Mouse (Mus musculus) kidney, postnatal 14 days (tissue): ENCODE measurements around the gene Cyth1.

ENCODE experiments used
- DNase-seq: peaks from one replicate; pipeline ENCODE4 v3.0.0; 2022; ENCODE audit warnings: mixed read lengths

The Cyth1 gene

GRCm38 (mm10) chr11:118102838-118103237, 145.6 kb downstream of the Cyth1 start:
- DNase-seq: peak; percentile 90

DNA sequence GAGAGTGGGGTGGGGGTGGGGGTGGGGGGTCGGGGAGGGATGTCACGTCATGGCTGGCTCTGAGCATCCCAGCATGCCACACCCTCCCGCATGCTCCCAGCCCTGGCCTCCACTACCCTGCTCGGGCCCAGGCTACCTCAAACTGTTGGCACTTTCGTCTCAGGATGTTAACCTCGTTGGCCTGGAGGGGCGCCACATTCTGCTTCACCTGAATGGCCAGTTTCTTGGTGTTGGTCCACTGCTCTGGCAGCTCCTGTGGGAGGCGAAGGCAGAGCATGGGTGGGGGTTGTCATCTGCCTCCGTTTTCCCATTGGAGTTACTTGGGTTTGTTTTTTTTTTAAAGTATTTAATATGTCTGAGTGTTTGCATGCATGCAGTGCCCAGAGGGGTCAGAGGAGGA, 147.3 kb downstream of the Cyth1 start:
- DNase-seq: no peak

- no peak for DNase-seq
Measured at GRCm38 (mm10) chr11:118096736-118097135, 151.7 kb downstream of the Cyth1 start.

DNA sequence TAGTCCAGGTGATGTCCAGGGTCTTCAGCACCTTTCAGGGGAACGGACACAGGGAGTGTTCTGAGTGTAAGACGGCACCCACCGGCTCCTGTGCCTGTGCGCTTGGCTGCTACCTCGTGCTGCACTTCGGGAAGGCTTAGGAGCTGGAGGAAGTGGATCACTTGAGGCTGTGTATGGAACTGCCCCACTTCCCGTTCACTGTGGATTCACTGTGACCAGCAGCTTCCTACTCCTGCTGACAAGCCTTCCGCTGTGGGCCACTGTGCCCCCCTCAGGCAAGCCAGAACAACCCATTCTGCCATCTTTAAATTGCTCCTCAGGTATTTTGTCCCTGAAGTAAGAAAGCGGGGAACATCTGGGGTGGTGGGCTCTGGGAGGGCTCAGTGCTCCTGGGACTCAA, 153.4 kb downstream of the Cyth1 start:
- no peak for DNase-seq

DNA sequence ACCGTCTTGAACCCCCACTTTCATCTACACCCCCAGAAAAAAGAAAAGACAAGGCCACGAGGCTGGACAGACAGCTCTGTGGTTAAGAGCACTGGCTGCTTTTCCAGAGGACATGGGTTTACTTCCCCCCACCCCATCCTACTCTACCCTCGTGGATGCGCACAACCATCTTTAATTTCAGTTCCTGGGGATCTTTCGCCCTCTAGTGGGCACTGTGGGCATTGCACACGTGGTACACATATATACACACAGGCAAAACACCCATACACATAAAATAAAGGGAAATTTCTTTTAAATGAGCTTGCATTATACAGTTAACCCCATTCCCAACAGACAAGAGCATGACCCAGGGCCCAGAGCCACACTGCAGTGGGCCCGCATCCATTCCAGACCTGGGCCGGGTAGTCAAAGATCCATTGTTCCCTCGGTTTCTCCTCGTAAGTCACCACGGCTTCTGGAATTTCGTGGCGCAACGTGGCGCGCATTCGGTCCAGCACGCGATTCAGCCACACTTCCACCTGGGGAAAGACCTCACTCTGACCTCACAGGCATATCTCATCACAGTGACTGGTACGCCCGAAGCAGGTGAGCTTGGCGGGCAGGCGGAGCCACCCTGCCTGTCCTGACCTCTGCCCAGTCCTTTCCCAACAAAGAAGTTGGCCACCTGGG, 157.3 kb downstream of the Cyth1 start:
- DNase-seq: no peak

DNA sequence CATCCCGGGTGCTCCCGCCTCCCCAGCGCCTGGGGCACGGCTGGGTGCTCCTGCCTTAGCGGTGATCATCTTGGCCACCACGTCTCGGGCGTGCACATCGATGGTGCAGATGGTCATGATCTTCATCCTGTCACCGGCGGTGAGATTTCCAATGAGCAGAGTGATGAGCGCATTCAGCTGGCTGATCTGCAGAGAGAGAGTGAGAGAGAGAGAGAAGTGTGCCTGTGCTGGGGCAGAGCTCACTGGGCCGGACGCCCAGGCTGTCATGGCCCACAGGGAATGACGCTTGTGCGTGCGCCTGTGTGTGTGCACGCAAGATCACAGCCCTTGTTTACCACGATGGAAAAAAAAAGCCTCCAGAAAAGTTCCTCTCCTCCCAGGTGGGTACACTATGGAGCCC, 159.5 kb downstream of the Cyth1 start:
- DNase-seq: no peak

GRCm38 (mm10) chr11:118085961-118086360, 162.4 kb downstream of the Cyth1 start:
- no peak for DNase-seq

- DNase-seq: peak; percentile 53
Measured at GRCm38 (mm10) chr11:118085176-118085575, 163.2 kb downstream of the Cyth1 start.

DNA sequence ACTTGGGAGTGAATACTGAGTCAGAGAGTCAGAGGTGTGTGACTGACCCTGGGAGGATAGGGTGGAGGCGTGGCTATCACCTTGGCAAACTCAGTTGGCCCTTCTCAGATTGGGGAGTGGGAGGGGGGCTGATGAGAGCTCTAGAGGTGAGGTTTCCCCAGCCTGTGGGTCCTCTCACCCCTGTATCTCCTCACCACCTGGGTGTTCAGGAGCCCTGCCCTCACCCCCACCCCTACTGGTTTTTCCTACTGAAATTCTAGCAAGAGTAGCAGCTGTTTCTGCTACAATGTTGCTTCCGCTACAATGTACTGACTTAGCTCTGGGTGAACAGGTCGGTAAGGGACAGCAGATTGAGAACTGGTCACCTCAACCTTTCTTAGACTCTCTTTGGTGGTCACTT, 164.1 kb downstream of the Cyth1 start:
- no peak for DNase-seq

- peak; percentile 77 for DNase-seq
Measured at GRCm38 (mm10) chr11:118083811-118084210, 164.6 kb downstream of the Cyth1 start.

GRCm38 (mm10) chr11:118082294-118082693, 166.1 kb downstream of the Cyth1 start:
- DNase-seq: no peak
